Mouse (Mus musculus) left cerebral cortex, adult 2 months (tissue): ENCODE measurements around the gene Kif26b. TPM values are rescaled to one million over a fixed set of nuclear protein-coding genes. Genes with fewer than 3 reads are reported as not detected.

Experiments used
- DNase-seq, 2 experiments: peaks; one replicate each; pipeline ENCODE4 v3.0.0; 2021 to 2022; ENCODE audit warnings: low spot score in 2 of 2, mixed read lengths in 1 of 2; ENCODE audit errors: extremely low spot score in 1 of 2
- H3K27ac ChIP-seq: fragments of 200-600 bp; 2 replicates; pipeline ENCODE4 v1.8.1; 2022
- H3K4me3 ChIP-seq: fragments of 200-600 bp; 2 replicates; pipeline ENCODE4 v1.8.1; 2022
- CTCF ChIP-seq: fragments of 200-600 bp; IDR thresholded peaks from 2 replicates; pipeline ENCODE4 v1.8.1; 2022; ENCODE audit warnings: antibody characterized with exemption, mild to moderate bottlenecking, moderate library complexity
- intact Hi-C: fragments of 180-260 bp; cut with DNase I; formaldehyde crosslinking; loops from one replicate; pipeline ENCODE4 v1.15.1; 2025
- total RNA-seq, 2 experiments: library from RNA; stranded (reverse); gene quantifications; 2 replicates each; pipeline ENCODE4 v1.2.3; 2021

Gene Kif26b
- total RNA-seq, 2 experiments from 2014 or later = 8.3 to 10.5 TPM

DNA sequence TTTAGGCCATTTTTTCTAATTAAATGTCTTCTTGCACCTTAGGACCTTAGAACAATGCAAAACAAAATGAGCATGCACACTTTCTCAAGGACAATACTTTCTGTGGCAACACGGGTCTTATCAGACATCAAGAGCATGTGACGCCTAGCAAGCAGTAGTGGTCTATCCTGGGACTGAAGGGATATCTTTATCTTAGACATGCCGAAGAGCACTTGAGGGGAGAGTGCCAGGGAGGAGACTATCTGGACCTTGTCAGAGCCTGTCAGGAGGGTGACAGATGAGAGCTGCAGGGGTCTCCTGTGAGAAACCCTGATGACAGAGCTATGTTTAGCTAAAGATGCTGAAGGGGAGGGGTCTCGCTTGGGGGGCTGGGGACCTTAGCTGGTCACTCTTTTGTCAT, 116.0 kb downstream of the Kif26b start:
- no peak overlapping the region for H3K27ac ChIP-seq
- intact Hi-C loops = no loop called here
- no peak for DNase-seq
- TF ChIP-seq CTCF = no peak
- no peak overlapping the region for H3K4me3 ChIP-seq

DNA sequence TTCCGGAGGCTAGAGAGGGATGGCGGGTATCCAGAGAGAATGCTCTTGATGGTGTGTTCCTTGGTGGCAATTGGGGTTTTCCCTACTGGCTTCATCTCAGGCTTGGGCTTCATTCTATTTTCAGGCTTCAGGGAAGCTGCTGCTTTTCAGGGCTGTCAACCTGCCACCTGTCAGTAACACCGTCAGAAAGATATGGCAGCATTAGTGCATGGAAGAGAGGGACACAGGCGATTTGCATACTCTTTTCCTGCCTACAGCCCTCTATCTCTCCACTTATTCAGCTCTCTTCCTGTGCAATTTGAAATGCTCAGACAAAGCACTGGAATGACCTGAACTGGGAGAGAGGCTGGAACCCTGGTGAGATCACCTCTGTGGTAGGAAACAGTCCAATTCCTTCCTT, 117.7 kb downstream of the Kif26b start:
- no peak for DNase-seq
- intact Hi-C loops = no loop called here
- no peak for TF ChIP-seq CTCF
- Histone ChIP-seq H3K27ac (no peak overlapping the region), H3K4me3 (no peak overlapping the region)

DNA sequence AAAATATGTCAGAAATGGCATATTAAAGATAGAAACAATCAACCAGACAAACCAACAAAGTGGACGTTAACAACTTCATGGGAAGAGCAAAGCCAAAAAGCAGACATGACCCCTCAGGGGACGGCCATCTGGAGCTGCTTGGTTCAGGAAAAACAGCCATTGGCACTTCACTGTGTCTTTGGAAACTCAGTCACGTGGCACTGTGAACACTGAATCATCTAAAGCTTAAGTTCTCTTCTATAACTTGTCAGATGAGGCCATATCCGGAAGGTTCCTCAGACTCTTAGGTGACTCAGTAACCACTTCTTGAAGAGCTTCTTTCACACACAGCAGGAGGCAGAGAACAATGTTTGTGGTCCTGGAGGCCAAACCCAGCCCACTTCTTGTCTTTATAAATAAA, 126.6 kb downstream of the Kif26b start:
- Histone ChIP-seq H3K4me3 (no peak overlapping the region), H3K27ac (no peak overlapping the region)
- intact Hi-C loops = no loop called here
- no peak for TF ChIP-seq CTCF
- DNase-seq = no peak

DNA sequence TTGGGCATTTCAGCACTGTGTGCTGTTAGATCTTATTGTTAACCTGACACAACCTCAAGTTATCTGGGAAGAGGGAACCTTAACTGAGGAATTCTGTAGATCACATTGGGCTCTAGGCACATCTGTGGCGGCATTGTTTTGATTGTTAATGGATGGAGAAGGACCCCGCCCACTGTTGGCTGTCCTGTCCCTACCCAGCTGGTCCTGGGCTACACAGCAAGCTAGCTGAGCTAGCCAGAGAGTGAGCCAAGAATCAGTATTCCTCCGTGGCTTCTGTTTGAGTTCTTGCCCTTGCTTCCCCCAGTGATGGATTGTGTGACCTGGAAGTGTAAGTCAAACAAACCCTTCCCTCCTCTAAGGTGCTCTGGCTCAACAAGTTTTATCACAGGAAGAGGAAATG, 132.1 kb downstream of the Kif26b start:
- intact Hi-C loops = no loop called here
- no peak for DNase-seq
- no peak for TF ChIP-seq CTCF
- Histone ChIP-seq H3K27ac (no peak overlapping the region), H3K4me3 (no peak overlapping the region)

DNA sequence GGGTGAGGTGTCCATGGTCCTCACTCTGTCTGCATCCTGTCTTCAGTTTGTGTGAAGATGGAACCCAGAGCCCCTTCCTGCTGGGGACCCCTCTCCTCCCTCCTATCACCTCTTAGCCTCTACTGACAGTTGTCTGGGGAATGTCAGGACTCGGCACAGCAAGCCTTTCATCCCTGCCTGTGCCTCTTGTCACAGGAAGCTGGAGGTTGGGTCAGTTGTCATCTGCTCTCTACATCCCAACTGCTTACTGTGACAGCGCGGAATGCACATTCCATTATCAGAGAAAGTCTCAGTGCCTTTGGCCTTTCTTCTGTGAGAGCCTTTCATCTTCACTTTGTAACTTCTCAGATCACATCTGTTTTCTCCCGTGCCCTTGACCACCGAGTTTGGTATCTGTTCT, 132.6 kb downstream of the Kif26b start:
- Histone ChIP-seq H3K27ac (no peak overlapping the region), H3K4me3 (no peak overlapping the region)
- intact Hi-C loops = no loop called here
- no peak for TF ChIP-seq CTCF
- no peak for DNase-seq

DNA sequence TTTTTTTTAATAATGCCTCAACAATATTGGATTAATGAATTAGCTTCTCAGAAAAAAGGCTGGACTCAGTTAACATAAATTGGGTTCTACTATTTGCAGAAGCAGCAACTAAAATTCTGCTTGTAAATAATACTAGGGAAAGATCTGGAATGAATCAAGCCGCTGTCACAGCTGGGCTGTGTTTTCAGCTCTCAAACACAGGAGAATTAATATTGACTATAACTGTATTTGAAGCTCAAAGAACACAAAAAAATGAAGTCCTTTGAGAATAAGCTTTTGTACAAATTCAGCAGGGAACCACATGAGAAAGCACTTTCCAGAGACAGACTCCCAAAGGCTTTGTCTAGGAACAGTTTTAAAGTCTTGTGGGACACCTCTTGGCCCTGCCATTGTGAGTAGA, 134.6 kb downstream of the Kif26b start:
- no peak for TF ChIP-seq CTCF
- DNase-seq = no peak
- intact Hi-C loops = no loop called here
- Histone ChIP-seq H3K4me3 (no peak overlapping the region), H3K27ac (no peak overlapping the region)

DNA sequence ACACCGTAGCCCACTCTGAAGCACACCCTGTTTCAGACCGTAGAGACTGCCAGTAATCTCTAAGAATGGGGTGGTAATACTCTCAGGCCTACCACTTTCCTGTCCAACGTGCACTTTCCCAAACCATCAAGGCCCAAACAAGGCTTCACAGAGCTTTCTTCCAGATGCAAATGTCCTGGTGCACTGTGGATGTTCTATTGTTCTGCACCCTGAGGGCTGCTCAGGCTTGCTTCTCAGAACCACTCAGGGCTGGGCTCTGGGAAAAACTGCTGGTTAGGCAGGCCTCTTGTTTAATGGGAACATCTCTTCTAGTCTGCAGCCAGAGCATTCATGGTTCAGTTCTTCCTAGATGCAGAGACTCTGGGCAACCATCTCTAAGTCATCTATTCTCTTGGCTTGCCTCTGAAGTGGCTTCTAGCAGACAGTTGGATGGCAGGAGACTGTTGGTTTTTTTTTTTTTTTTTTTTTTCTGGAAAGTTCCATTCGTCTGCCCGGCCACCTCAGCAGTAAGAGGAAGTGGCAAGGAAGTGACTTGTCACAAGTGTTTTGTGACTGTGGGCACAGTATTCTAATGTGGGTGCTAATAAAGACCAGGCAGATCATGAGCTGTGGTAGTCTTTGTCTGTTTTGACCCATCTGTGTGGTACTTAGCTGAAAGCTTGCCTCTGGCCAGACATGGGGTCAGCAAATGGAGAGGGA, 135.5 kb downstream of the Kif26b start:
- intact Hi-C loops = no loop called here
- no peak for TF ChIP-seq CTCF
- no peak overlapping the region for H3K27ac ChIP-seq
- no peak overlapping the region for H3K4me3 ChIP-seq
- no peak for DNase-seq

DNA sequence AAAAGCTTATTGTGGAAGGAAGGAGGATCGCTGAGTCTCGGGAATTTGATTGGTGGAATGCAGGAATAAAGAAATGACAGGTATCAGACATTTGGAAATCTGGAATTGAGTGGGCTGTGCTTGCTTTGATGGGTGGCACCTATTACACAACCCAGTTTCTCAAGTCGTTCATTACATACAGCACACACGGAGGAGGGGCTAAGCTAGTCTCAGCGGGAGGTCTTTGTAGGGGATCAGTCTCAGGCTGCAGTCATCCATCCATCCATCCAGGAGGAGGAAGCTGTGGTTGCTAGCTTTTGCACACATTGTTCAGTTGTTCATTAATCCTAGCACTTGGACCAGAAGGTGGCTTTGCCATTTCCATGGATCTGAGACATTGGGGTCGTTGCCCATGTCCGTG, 137.6 kb downstream of the Kif26b start:
- intact Hi-C loops = no loop called here
- DNase-seq = no peak
- TF ChIP-seq CTCF = no peak
- Histone ChIP-seq H3K27ac (no peak overlapping the region), H3K4me3 (no peak overlapping the region)

DNA sequence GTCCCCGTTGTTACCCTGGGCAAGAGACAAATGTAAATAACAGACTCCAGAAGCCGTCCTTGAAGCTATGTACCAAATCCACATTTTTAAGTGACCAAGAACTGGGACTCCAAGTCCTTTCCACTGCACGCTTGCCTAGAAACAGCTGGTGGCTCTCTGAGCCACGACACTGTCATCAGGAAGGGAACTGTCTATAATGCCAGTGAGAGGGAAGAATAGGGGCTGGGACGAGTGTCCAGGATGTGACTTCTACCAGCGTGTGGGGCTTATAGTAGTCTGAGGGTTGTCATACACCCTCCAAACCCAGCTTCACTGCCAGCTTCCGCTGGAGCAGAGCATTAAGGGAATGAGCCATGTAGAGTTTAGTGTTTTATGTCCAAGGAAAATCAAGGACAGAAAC, 138.9 kb downstream of the Kif26b start:
- intact Hi-C loops = no loop called here
- no peak for DNase-seq
- no peak overlapping the region for H3K27ac ChIP-seq
- H3K4me3 ChIP-seq = no peak overlapping the region
- no peak for TF ChIP-seq CTCF

DNA sequence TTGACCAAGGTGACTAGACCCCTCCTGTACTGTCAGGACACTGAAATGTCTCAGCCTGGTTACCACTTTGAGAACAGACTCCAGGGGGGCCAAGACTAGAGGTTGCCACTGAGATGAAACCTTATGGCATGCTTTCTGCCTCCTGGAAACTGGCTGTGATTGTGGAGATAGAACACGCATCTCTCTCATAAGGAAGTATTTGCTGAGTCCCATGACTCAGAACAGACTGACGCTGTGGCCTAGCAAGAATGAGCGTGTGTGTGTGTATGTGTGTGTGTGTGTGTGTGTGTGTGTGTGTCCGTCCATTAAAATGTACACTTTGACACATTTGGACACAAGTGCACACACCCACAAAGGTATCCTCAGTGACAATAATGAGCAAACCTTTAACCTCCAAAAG, 140.0 kb downstream of the Kif26b start:
- TF ChIP-seq CTCF = no peak
- Histone ChIP-seq H3K27ac (no peak overlapping the region), H3K4me3 (no peak overlapping the region)
- intact Hi-C loops = no loop called here
- no peak for DNase-seq

DNA sequence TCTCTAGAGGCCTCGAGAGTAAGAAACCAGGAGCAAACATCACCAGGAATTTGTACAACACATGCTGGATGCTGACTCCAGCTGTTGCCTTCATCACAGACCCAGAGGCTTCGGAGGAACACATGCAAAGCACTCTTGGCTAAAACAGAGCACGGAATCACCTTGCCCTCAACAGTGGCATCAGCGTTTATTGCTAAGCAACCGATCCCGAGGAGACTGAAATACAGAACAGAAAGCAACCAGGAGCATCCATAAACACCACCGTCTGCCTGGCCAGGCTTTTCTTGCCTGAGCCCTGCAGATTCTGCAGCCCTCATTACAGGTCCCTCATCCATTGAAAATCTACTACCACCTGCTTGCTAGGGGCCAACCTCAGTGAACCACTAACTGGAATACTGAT, 144.1 kb downstream of the Kif26b start:
- intact Hi-C loops = no loop called here
- TF ChIP-seq CTCF = no peak
- Histone ChIP-seq H3K4me3 (no peak overlapping the region), H3K27ac (no peak overlapping the region)
- DNase-seq = no peak

DNA sequence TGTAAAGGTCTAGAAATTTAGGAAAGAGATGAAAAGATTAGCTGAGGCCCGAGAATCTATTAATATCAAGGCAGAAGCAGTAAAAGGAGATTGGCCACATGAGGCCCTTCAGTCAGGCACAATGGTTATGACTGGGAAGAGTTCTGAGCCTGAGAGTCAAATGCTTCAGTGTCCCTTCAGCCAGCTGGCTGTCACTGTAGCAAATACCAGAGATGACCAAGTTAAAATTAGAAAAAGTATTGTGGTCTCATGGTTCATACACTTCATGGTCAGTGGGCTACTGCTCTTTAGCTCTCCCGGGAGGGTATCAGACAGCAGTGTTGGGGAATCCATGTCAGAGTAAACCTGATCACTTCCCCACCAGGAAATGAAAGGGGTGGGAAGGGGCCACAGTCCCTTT, 144.6 kb downstream of the Kif26b start:
- H3K27ac ChIP-seq = no peak overlapping the region

DNA sequence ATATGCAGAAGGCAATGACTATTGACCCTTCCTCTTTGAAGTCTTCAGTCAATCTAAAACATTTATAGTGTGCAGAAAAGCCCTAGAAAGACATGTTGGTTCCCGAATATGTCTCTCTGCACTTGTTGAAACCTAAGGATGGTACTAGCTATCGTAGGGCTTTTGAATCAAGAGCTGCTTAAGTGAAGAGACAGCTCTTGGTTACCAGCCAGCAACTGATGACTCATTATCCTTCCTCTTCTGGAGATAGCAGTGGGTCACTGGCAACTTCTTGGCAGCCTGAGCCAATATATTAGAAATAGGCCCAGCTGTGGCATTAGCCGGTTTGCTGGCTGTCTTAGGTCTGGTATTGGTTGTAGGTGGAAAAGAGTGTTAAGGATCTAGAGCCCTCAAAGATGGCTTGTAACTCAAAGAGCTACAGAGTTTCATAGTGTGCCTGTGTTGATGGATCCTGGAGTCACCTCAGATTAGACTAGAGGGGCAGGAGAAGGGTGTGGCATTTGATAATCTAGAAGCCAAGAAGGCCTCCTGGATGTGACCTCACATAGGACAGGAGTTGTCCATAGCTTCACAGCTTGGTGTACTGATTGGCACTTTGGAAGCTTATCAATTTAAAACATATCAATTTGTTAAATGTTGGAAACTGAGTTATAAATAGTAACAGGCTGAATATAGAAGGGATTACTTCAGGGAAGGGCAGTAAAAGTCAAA, 146.8 kb downstream of the Kif26b start:
- DNase-seq = no peak
- TF ChIP-seq CTCF = no peak
- Histone ChIP-seq H3K4me3 (no peak overlapping the region), H3K27ac (no peak overlapping the region)
- intact Hi-C loops = no loop called here

More for the DNA sequence above, 144.6 kb downstream of the Kif26b start:
- no peak for TF ChIP-seq CTCF
- no peak overlapping the region for H3K4me3 ChIP-seq
- no peak for DNase-seq
- intact Hi-C loops = no loop called here
